20 mouse cellular contexts compared by ENCODE assay signal in the genomic region with DNA sequence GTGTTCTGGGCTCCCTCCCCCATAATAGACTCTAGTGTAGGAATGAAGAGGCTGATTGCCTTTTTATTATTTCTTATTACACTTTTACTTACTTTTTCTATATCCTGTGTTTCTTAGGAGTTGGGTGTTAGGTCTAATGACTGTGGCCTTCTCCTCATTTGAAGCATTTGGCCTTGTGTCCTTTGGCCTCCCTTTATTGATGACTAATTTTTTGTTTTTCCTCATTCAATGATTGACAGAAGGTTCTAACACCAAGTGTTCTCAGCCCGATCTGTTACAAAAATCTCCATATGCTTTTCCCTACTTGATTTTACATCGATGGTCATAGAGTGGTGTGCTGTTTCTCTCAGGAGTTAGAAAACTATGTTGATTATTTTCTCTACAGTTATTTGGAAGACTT.
"Had no signal": no experiment of that assay in that cellular context is flagged by ENCODE, and none has a peak within 500 bp of the region (broad histone marks: within the 10 kb centered on the region; RNA-seq: fewer than 3 reads in every experiment).

No protein-coding gene starts in this region.

- H3K9me3 ChIP-seq: lung, embryonic 15.5 days; midbrain, embryonic 10.5 days; midbrain, embryonic 12.5 days; neural tube, embryonic 13.5 days; neural tube, embryonic 15.5 days had no signal

- H3K27me3 ChIP-seq: lung, embryonic 15.5 days; midbrain, embryonic 12.5 days; neural tube, embryonic 13.5 days; neural tube, embryonic 15.5 days had no signal

- DNase-seq: lung, adult 2 months; lung, postnatal 14 days; lung, postnatal 36 days; midbrain, embryonic 14.5 days; retina, postnatal 1 day; right cerebral cortex, adult 18-20 months; right cerebral cortex, postnatal 25 days; right cerebral cortex, postnatal 4 days; spleen, adult 18-20 months; thymus, adult 18-20 months; thymus, postnatal 14 days; thymus, postnatal 36 days had no signal

- ATAC-seq: lung, postnatal 0 days; midbrain, embryonic 16.5 days had no signal

- H3K4me1 ChIP-seq: midbrain, embryonic 10.5 days; midbrain, embryonic 12.5 days; neural tube, embryonic 13.5 days; neural tube, embryonic 15.5 days had no signal

- H3K4me3 ChIP-seq: lung, embryonic 15.5 days; midbrain, embryonic 10.5 days; midbrain, embryonic 12.5 days; myocyte; neural tube, embryonic 13.5 days; neural tube, embryonic 15.5 days had no signal

- H3K9ac ChIP-seq: lung, embryonic 15.5 days; midbrain, embryonic 12.5 days; neural tube, embryonic 13.5 days; neural tube, embryonic 15.5 days had no signal

- H3K4me2 ChIP-seq: lung, embryonic 15.5 days; midbrain, embryonic 12.5 days; neural tube, embryonic 13.5 days; neural tube, embryonic 15.5 days had no signal

- H3K27ac ChIP-seq: lung, embryonic 15.5 days; midbrain, embryonic 10.5 days; midbrain, embryonic 12.5 days; neural tube, embryonic 13.5 days; neural tube, embryonic 15.5 days had no signal

- H3K36me3 ChIP-seq: lung, embryonic 15.5 days; midbrain, embryonic 10.5 days; midbrain, embryonic 12.5 days; neural tube, embryonic 13.5 days; neural tube, embryonic 15.5 days had no signal
